Comparison of ENCODE assay signal across 16 mouse cellular contexts in the genomic region with DNA sequence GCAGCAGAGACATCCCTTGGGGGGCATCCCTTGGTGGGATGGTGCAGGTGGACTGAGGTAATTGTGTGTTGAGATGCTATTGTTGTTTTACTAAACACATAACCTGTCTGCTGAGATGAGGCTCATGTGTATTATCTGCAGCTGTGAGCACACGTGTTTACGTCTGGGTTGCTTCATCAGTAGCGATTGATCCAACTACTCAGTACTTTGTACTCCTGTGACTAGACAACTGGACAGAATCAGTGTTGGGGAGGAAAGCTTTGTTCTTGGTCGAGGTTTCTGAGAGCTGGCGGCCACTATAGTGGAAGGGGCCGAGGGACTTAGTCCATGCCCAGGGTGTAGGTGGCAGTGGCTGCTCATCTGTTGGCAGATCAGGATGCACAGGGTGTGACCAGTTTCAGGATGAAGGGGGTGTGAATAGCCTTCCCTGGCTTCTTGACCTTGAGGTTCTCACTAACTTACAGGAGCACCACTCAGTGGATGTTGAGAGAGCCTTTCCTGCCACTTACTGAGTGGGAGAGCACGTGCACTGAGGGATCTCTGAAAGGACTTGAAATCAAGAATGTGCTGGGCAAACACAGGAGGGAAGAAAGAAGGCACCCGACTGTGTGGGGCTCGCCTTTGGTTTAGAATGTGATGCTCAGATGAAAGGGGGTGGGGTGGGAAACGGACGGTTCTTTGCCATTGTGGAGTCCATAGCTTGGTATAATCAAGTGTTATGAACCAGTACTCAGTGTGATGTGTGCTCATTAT.
"Had no signal": no experiment of that assay in that cellular context is flagged by ENCODE, and none has a peak within 500 bp of the region (broad histone marks: within the 10 kb centered on the region; RNA-seq: fewer than 3 reads in every experiment).

No protein-coding gene starts in this region.

- ATAC-seq: hindbrain, postnatal 0 days; inflammation-experienced regulatory T-cells, adult 6 months; intestine, embryonic 16.5 days had no signal

- H3K27me3 ChIP-seq: limb, embryonic 12.5 days; limb, embryonic 15.5 days had no signal

- H3K9ac ChIP-seq: limb, embryonic 12.5 days; limb, embryonic 15.5 days had no signal

- H3K9me3 ChIP-seq: limb, embryonic 12.5 days; limb, embryonic 15.5 days had no signal

- H3K36me3 ChIP-seq: limb, embryonic 12.5 days; limb, embryonic 15.5 days had no signal

- H3K4me2 ChIP-seq: limb, embryonic 12.5 days; limb, embryonic 15.5 days; midbrain, embryonic 11.5 days had no signal

- H3K27ac ChIP-seq: hindbrain, postnatal 0 days; limb, embryonic 12.5 days; limb, embryonic 15.5 days had no signal

- H3K4me3 ChIP-seq: limb, embryonic 12.5 days; limb, embryonic 15.5 days had no signal

- DNase-seq: kidney, adult 18-20 months; kidney, adult 9 months; kidney, postnatal 14 days; kidney, postnatal 4 days; left cerebral cortex, postnatal 4 days; midbrain, embryonic 14.5 days; right cerebral cortex, adult 18-20 months; right cerebral cortex, postnatal 14 days; right cerebral cortex, postnatal 4 days; thymus, postnatal 25 days had no signal
